Mouse (Mus musculus): ENCODE results near the gene Cd180. TPM values are rescaled to one million over a fixed set of nuclear protein-coding genes. Genes with fewer than 3 reads are reported as not detected.

The Cd180 gene
- polyA plus RNA-seq, 1 experiment from 2014 or later = 0.59 TPM

DNA sequence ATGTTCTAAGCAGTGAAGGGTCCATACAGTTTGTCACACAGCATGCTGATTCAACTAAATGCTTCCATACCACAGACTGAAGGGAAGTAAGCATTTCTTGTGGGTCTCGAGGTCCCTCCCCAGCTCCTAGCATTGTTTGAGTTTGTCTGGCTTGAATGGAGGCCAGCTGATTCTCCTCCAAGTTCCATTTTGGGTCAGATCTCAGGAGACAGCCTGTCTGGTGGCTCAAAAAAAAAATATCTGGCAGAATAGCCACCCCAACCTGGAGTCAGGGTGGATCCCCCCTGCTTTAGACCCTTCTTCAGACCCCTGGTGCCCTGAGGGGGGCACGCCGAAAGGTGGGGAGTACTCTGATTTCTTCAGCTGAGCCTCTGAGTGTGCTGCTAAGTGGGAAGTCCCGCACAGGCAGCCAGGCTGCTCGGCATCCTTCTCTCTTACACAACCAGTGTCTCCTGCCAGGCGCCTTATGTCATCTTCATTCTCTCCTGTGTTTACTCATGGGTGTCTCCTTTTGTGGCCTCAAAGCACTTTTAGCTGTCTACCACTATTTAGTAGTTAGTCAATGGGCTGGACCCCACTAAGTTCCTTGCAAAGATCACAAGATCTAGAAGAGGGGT, 35.0 kb upstream of the Cd180 start:
- H3K27me3 ChIP-seq (ENCODE audit: control insufficient read depth, insufficient read depth, low read length) = no peaks in the 10 kb centered on the region
- H3K36me3 ChIP-seq (ENCODE audit: control insufficient read depth, insufficient read depth, low read length) = no peaks in the 10 kb centered on the region
- no peak overlapping the region for H3K27ac ChIP-seq (ENCODE audit: low read length)
- H3K4me1 ChIP-seq (ENCODE audit: control insufficient read depth, insufficient read depth, low read length) = no peaks in the 10 kb centered on the region
- 58% methylated on average over 6 of the region's 6 CpGs for WGBS
- no peak overlapping the region for H3K4me2 ChIP-seq (replicated peaks; ENCODE audit: low read depth, low read length)
- H3K9ac ChIP-seq (replicated peaks; ENCODE audit: low read depth, low read length) = no peak overlapping the region
- no peak for ATAC-seq (ENCODE audit: insufficient number of reproducible peaks, insufficient read depth, low FRiP score, low read depth)
- no peaks in the 10 kb centered on the region for H3K9me3 ChIP-seq (ENCODE audit: control insufficient read depth, low read depth, low read length)
- H3K4me3 ChIP-seq (ENCODE audit: low read depth, low read length) = no peak overlapping the region

DNA sequence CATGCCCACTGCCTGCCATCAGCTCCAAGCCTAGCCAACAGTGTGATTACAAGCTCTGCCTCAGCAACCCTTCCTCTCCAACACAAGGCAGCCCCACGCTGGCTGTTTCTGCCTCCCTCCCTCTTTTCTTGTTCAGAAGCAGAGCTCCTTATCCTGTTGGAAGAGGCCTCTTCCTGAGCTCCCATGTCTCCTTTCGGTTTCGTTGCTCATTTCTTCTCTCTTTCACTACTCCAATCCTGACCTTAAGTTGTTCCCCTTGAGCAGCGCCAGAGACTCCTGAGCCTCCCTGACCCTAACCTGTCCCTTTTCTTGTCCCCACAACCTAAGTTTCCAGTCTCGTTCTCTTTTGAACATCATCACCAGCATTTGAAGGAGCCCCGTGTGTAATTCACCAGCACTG, 29.3 kb upstream of the Cd180 start:
- Histone ChIP-seq H3K9me3 (ENCODE audit: control insufficient read depth, low read depth, low read length) (no peaks in the 10 kb centered on the region), H3K27ac (ENCODE audit: low read length) (no peak overlapping the region), H3K4me2 (replicated peaks; ENCODE audit: low read depth, low read length) (no peak overlapping the region), H3K27me3 (ENCODE audit: control insufficient read depth, insufficient read depth, low read length) (no peaks in the 10 kb centered on the region), H3K4me3 (ENCODE audit: low read depth, low read length) (no peak overlapping the region), H3K9ac (replicated peaks; ENCODE audit: low read depth, low read length) (no peak overlapping the region), H3K36me3 (ENCODE audit: control insufficient read depth, insufficient read depth, low read length) (no peaks in the 10 kb centered on the region), H3K4me1 (ENCODE audit: control insufficient read depth, insufficient read depth, low read length) (no peaks in the 10 kb centered on the region)
- 66% methylated on average over 6 of the region's 6 CpGs for WGBS
- ATAC-seq (ENCODE audit: insufficient number of reproducible peaks, insufficient read depth, low FRiP score, low read depth) = no peak

DNA sequence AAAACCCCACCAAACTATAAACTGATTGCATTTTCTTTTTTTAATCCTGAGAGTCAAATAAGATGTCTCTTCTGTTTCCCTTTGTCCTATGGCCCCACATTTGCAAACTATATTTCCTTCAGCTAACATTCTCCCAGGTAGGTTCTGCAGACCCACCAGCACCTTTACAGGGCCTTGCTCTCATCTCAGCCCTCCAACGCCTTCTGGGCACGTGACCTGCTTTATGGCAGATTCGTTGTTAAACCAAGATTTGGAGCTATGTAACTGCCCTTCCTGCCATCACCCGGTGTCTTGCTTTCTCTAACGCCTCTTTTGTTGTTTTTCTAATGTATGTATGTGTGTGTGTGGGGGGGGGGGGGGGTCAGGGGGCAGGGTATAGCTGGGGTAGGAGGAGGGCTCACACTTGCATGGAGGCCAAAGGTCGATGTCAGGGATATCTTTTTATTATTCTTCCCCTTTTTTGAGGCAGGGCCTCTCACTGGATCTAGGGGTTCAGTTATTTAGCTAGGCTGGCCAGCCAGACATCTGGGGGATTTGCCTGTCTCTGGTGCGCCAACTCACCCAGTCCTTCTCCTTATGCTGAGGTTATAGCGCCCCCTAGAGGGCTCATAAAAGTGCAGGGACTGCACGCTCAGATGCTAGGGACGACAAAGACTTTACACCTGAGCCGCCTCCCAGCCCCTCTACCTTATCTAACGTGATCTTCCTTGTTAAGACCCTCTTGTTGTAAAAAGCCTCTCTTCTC, 28.3 kb upstream of the Cd180 start:
- 54% methylated on average over 12 of the region's 12 CpGs for WGBS
- Histone ChIP-seq H3K4me3 (ENCODE audit: low read depth, low read length) (no peak overlapping the region), H3K27ac (ENCODE audit: low read length) (no peak overlapping the region), H3K4me1 (ENCODE audit: control insufficient read depth, insufficient read depth, low read length) (no peaks in the 10 kb centered on the region), H3K4me2 (replicated peaks; ENCODE audit: low read depth, low read length) (no peak overlapping the region; the same call in 1 of the 2 replicates), H3K36me3 (ENCODE audit: control insufficient read depth, insufficient read depth, low read length) (no peaks in the 10 kb centered on the region), H3K27me3 (ENCODE audit: control insufficient read depth, insufficient read depth, low read length) (no peaks in the 10 kb centered on the region), H3K9me3 (ENCODE audit: control insufficient read depth, low read depth, low read length) (no peaks in the 10 kb centered on the region), H3K9ac (replicated peaks; ENCODE audit: low read depth, low read length) (no peak overlapping the region)
- no peak for ATAC-seq (ENCODE audit: insufficient number of reproducible peaks, insufficient read depth, low FRiP score, low read depth)

DNA sequence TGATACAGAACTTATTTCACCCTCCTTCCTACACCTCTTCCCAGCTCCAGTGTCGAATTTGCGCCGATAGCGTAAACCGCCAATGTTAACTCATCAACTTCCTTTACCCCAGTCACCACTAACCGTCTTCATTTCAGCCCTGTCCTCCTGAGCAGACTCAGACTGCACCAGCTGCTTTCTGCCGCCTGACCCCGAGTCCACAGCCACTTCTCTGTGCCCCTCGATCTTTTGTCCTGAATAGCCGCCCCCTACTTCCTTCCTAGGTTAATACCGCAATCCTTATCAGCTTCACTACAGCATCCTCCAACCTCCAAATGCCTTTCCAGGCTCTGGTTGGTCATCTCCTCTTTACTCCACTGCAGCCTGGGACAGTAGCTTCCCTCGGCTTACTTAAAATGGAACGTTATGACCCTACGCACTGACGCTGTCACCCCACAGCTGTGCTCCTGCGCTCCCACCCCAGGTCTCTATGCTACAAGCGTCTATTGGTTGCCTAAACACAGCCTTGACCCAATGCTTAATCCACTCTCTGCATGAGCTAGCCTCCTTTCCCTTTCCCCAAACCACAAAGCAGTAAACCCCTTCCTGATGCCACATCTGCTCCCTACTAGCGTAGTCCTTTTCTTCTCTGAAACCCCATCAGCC, 27.6 kb upstream of the Cd180 start:
- 59% methylated on average over 18 of the region's 18 CpGs for WGBS

DNA sequence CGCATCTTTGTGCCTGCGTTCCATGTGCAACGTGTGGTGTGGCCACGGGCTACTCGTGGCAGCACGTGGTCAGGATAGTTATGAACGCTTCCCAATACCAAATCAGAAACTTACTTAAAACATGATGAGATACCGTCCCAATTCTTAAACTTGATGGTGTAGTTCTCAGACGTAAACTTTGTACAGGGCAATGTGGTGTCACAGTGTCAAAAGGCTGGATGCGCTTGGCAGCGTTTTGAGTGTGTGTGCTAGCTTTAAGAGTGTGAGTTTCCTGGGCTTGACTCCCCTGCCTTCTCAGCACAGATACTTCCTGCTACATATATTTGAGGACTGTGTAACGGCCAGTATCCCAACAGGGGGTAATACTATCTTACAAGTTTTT, 27.1 kb upstream of the Cd180 start:
- Histone ChIP-seq H3K4me2 (replicated peaks; ENCODE audit: low read depth, low read length) (no peak overlapping the region), H3K9me3 (ENCODE audit: control insufficient read depth, low read depth, low read length) (no peaks in the 10 kb centered on the region), H3K4me3 (ENCODE audit: low read depth, low read length) (no peak overlapping the region), H3K36me3 (ENCODE audit: control insufficient read depth, insufficient read depth, low read length) (no peaks in the 10 kb centered on the region), H3K27ac (ENCODE audit: low read length) (no peak overlapping the region), H3K9ac (replicated peaks; ENCODE audit: low read depth, low read length) (no peak overlapping the region), H3K4me1 (ENCODE audit: control insufficient read depth, insufficient read depth, low read length) (peaks cover 3% of the 10 kb centered on the region; the same call in 1 of the 2 replicates), H3K27me3 (ENCODE audit: control insufficient read depth, insufficient read depth, low read length) (no peaks in the 10 kb centered on the region)
- ATAC-seq (ENCODE audit: insufficient number of reproducible peaks, insufficient read depth, low FRiP score, low read depth) = no peak
- WGBS = 82% methylated on average over 12 of the region's 12 CpGs

More for the DNA sequence above, 27.6 kb upstream of the Cd180 start:
- no peaks in the 10 kb centered on the region for H3K36me3 ChIP-seq (ENCODE audit: control insufficient read depth, insufficient read depth, low read length)
- H3K9me3 ChIP-seq (ENCODE audit: control insufficient read depth, low read depth, low read length) = no peaks in the 10 kb centered on the region
- no peak overlapping the region for H3K4me3 ChIP-seq (ENCODE audit: low read depth, low read length)
- no peak for ATAC-seq (ENCODE audit: insufficient number of reproducible peaks, insufficient read depth, low FRiP score, low read depth)
- peaks cover 3% of the 10 kb centered on the region; the same call in 1 of the 2 replicates for H3K4me1 ChIP-seq (ENCODE audit: control insufficient read depth, insufficient read depth, low read length)
- H3K9ac ChIP-seq (replicated peaks; ENCODE audit: low read depth, low read length) = no peak overlapping the region
- no peaks in the 10 kb centered on the region for H3K27me3 ChIP-seq (ENCODE audit: control insufficient read depth, insufficient read depth, low read length)
- no peak overlapping the region for H3K27ac ChIP-seq (ENCODE audit: low read length)
- no peak overlapping the region; the same call in 1 of the 2 replicates for H3K4me2 ChIP-seq (replicated peaks; ENCODE audit: low read depth, low read length)

DNA sequence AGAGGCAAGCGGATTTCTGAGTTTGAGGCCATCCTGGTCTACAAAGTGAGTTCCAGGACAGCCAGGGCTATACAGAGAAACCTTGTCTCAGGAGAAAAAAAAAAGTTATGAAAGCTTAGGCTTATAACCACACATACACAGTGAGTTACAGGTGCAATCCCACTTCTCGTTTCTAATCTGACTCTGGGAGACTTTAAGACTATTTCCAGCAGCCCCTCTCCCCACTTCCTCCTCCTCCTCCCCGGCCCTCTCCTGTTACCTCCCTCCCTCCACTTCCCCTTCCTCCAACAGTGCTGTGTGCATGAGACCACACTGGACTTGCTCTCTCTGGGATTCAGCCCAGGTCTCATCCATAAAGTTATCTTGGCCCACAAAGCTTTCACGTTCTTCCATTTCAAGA, 26.6 kb upstream of the Cd180 start:
- ATAC-seq (ENCODE audit: insufficient number of reproducible peaks, insufficient read depth, low FRiP score, low read depth) = no peak
- no peaks in the 10 kb centered on the region for H3K27me3 ChIP-seq (ENCODE audit: control insufficient read depth, insufficient read depth, low read length)
- 70% methylated on average over 4 of the region's 4 CpGs for WGBS

DNA sequence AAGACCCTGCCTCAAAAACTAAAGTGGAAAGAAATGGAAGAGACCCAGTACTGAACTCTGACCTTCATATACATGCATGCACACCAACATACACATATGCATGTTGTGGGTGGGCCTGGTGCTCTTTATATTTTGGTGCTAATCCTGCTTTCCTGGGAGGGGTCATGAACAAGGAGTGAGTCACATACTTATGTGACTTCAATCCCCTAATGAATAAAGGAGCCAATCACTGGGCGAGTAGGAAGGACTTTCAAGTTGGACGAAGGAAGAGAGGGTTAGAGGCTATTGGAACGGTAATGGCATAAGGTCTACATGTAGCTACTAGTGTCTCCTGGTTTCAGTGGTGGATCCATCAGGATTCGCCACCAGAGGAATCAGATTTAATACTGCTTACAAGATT, 26.0 kb upstream of the Cd180 start:
- 88% methylated on average over 4 of the region's 4 CpGs for WGBS
- peaks cover 3% of the 10 kb centered on the region; the same call in 1 of the 2 replicates for H3K4me1 ChIP-seq (ENCODE audit: control insufficient read depth, insufficient read depth, low read length)
- no peak for ATAC-seq (ENCODE audit: insufficient number of reproducible peaks, insufficient read depth, low FRiP score, low read depth)

More for the DNA sequence above, 26.6 kb upstream of the Cd180 start:
- no peaks in the 10 kb centered on the region for H3K36me3 ChIP-seq (ENCODE audit: control insufficient read depth, insufficient read depth, low read length)
- H3K27ac ChIP-seq (ENCODE audit: low read length) = no peak overlapping the region
- no peak overlapping the region for H3K9ac ChIP-seq (replicated peaks; ENCODE audit: low read depth, low read length)
- H3K4me2 ChIP-seq (replicated peaks; ENCODE audit: low read depth, low read length) = no peak overlapping the region
- no peak overlapping the region for H3K4me3 ChIP-seq (ENCODE audit: low read depth, low read length)
- no peaks in the 10 kb centered on the region for H3K9me3 ChIP-seq (ENCODE audit: control insufficient read depth, low read depth, low read length)
- peaks cover 3% of the 10 kb centered on the region; the same call in 1 of the 2 replicates for H3K4me1 ChIP-seq (ENCODE audit: control insufficient read depth, insufficient read depth, low read length)

DNA sequence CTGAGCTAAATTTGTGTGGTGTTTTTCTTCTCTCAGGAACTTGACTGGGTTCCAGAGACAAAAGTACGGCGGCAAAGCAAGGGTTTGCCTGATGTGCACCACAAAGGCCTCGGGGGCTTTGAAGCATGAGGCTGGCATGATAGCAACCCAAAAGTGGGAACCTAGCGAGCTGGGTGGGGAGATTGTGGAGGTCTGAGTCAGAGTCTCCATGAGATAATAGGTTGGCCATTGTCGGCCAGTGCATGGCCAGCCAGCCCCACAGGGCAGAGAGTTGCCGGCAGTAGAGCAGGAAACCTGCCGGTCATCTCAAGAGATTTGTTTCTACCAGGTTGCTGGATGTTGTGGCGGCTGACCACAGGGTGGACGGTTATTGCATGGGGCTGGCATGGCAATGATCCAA, 25.5 kb upstream of the Cd180 start:
- no peaks in the 10 kb centered on the region for H3K27me3 ChIP-seq (ENCODE audit: control insufficient read depth, insufficient read depth, low read length)
- peaks cover 3% of the 10 kb centered on the region; the same call in 1 of the 2 replicates for H3K4me1 ChIP-seq (ENCODE audit: control insufficient read depth, insufficient read depth, low read length)
- H3K9ac ChIP-seq (replicated peaks; ENCODE audit: low read depth, low read length) = no peak overlapping the region
- H3K4me3 ChIP-seq (ENCODE audit: low read depth, low read length) = no peak overlapping the region
- no peaks in the 10 kb centered on the region for H3K36me3 ChIP-seq (ENCODE audit: control insufficient read depth, insufficient read depth, low read length)
- H3K9me3 ChIP-seq (ENCODE audit: control insufficient read depth, low read depth, low read length) = no peaks in the 10 kb centered on the region
- no peak overlapping the region for H3K4me2 ChIP-seq (replicated peaks; ENCODE audit: low read depth, low read length)
- WGBS = 86% methylated on average over 9 of the region's 9 CpGs
- no peak overlapping the region for H3K27ac ChIP-seq (ENCODE audit: low read length)
- no peak for ATAC-seq (ENCODE audit: insufficient number of reproducible peaks, insufficient read depth, low FRiP score, low read depth)

More for the DNA sequence above, 26.0 kb upstream of the Cd180 start:
- H3K4me3 ChIP-seq (ENCODE audit: low read depth, low read length) = no peak overlapping the region
- no peaks in the 10 kb centered on the region for H3K27me3 ChIP-seq (ENCODE audit: control insufficient read depth, insufficient read depth, low read length)
- no peaks in the 10 kb centered on the region for H3K9me3 ChIP-seq (ENCODE audit: control insufficient read depth, low read depth, low read length)
- H3K4me2 ChIP-seq (replicated peaks; ENCODE audit: low read depth, low read length) = no peak overlapping the region
- H3K9ac ChIP-seq (replicated peaks; ENCODE audit: low read depth, low read length) = no peak overlapping the region
- no peak overlapping the region for H3K27ac ChIP-seq (ENCODE audit: low read length)
- no peaks in the 10 kb centered on the region for H3K36me3 ChIP-seq (ENCODE audit: control insufficient read depth, insufficient read depth, low read length)
